Mouse (Mus musculus) T-helper 17 cell (primary cell): ENCODE data around the gene Crhr1.

ENCODE experiments used
- in situ Hi-C, 2 experiments: fragments of 300-600 bp; cut with MboI, MseI; formaldehyde crosslinking; loops; 1 replicate in 1 of 2; 2 replicates in 1 of 2; pipeline ENCODE4 v1.15.1; 2025; ENCODE audit warnings: high pct_unique_total_duplicates in 2 of 2

Gene Crhr1

DNA sequence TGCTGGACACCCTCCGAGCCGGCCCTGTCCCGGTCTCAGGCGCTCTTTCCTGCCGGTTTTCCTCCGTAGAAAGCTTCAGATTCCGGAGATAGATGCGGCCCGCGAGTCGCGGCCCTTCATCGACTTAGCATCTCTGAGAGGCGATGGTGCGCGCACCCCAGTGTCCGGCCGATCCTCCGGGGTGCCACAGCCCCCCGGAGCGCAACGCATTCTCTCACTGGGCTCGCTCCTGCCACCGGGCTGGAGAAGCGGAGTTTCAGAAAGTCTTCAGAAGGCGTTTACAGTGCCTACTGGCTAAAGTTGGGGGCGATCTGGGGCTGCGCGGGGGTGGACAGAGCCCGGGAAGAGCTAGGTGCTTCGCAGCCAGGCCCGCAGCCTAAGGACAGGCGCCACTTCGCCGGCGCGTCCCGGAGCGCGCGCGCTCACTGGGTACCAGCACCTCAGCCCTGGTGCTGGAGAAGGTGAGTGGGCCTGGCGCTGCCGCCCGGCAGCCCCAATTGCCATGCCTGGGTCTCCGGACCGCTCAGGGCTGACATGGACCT is 858 bp downstream of the Crhr1 start:
- in situ Hi-C loops: loop anchor here in 1 of 2 experiments (25.0 kb wide), 1 partner anchor 1396 kb away; no protein-coding TSS in a partner anchor

- in situ Hi-C loops: loop anchor here in 1 of 2 experiments (25.0 kb wide), 1 partner anchor 1402 kb away; no protein-coding TSS in a partner anchor
Measured at GRCm38 (mm10) chr11:104138976-104139375, 6.3 kb downstream of the Crhr1 start.

DNA sequence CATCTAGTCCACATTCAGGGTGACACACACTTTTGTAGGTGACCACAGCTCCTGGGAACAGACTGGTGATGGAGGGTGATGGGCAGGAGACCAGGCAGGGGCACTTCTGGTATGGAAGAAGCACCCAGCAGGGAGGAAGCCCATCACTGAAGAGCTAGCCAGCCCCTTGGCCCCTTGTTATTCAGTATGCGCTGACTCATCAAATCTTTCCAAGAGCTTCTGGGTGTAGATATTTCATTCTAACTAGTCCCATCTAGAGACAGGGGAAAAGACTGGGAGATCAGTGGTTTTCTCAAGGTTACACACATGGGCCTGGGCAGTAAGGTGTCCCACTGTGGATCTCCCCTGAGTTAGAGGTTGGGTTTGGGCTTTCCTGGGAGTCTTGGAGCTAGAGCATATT is 12.3 kb downstream of the Crhr1 start:
- in situ Hi-C loops: loop anchor here (5.0 to 25.0 kb wide), 2 partner anchors 848 to 1408 kb away; no protein-coding TSS in a partner anchor

DNA sequence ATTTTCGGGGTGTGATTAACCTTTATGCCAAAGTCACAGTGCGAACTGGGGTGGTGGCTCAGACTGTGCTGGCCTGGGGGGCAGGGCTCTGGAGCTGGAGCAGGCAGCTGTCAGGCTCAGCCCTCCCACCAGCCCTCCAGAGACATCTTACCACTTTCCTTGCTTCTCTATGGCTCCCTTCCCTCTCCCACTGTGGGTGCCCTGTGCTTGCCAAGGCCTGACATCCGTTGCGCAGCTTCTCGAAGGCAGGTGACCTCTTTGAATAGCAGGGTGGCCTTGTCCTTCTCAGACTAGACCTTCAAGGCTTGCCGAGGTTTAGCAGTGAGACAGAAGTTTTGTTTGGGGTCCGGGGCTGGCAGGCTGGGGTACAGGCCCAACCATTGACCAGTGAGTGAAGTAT is 16.1 kb downstream of the Crhr1 start:
- in situ Hi-C loops: loop anchor here (5.0 to 25.0 kb wide), 2 partner anchors 851 to 1411 kb away; no protein-coding TSS in a partner anchor

DNA sequence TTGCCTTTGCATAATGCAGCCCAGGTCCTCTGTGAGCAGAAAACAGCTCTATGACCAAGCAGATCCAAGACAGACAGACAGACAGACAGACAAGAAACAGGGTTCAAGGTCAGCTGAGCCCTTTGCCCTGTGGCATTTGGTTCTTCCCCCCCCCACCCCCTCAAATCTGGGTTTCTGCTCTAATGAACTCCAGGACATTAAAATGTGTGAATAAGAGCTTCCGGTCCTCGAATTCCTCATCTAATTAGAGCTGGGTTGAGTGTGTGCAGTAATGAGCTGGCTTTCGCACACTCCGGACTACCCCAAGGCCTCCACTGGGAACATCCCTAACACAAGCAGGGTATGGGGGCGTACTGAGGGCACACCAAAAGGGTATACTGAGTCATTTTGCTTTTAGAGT is 18.3 kb downstream of the Crhr1 start:
- in situ Hi-C loops: no loop called here

DNA sequence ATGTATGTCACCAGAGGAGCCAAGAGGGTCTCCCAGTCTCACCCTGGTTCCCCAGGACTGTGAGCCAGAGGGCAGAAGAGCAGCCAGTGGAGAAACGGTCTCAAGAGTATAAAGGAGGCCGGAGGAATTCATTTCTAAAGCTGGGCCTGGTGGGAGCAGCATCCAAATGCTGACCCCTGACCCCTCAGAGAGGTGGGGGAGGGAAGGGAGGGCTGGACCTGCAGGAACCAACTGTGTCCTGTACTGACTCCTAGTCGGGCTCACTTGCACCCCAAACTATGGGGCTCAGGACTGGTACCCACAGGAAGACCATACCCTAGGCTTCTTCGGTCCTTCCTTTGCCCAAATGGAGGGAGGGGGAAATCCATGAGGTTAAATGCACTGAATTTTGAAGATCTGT is 21.7 kb downstream of the Crhr1 start:
- in situ Hi-C loops: no loop called here

- in situ Hi-C loops: no loop called here
Measured at GRCm38 (mm10) chr11:104154820-104155635, 22.4 kb downstream of the Crhr1 start.

- in situ Hi-C loops: no loop called here
Measured at GRCm38 (mm10) chr11:104155899-104156298, 23.2 kb downstream of the Crhr1 start.

GRCm38 (mm10) chr11:104156391-104156790 is 23.7 kb downstream of the Crhr1 start:
- in situ Hi-C loops: no loop called here

GRCm38 (mm10) chr11:104157603-104158259 is 25.1 kb downstream of the Crhr1 start:
- in situ Hi-C loops: no loop called here

DNA sequence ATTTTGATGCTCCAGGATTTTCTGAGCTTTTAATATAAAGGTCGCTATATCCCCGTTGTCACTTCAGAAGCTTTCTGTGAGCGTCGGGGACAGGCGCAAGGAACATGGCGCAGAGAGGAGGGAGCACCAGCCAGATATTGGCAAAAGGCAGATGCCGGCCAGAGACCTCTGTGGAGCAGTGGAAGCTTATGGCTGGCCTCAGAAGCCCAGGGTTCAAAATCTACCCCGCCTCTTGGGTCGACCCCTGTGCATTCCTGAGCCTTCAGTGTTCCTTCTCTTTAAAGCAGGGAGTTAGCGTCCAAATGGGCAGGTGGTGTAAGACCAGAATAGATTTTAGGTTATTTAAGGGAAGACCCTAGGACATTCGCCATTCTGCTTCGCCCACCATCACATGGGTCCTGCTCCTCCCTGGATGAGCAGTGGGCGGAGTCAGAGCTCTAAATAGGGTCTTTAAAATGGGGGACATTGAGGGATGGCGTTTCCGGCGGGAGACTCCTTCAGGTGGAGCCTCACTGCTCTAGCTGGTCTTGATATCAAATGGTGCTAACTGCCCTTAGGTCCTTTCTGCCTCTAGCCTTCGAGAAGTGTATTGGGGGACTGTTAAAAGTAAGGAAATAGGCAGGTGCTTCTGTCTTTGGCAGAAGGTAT is 25.7 kb downstream of the Crhr1 start:
- in situ Hi-C loops: no loop called here

DNA sequence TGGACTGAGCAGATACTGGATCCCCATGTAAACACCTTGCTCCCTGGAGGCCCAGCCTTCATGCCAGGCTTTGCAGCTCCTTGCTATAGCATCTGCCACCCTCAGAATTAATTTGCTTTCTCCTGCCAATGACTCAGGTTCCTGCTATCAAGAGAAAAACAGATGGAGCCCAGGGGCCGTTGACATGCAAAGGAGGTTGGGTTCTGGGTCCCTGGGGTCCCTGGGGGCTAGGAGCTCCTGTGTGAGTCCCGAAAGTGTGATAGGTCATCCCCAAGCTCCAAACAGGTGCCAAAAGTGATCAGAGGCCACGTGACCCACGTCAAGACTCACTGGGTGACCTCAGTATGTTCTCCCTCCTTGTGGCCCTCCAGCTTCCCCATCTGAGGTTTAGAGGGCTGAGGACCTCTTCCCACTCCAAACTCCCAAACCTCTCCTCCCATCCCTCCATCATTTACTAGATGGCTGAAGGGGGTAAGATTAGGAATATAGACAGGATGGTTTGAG is 27.2 kb downstream of the Crhr1 start:
- in situ Hi-C loops: no loop called here

- in situ Hi-C loops: no loop called here
Measured at GRCm38 (mm10) chr11:104161153-104161552, 28.5 kb downstream of the Crhr1 start.

- in situ Hi-C loops: no loop called here
Measured at GRCm38 (mm10) chr11:104164257-104164656, 31.6 kb downstream of the Crhr1 start.

GRCm38 (mm10) chr11:104171281-104171781 is 38.7 kb downstream of the Crhr1 start:
- in situ Hi-C loops: loop anchor here (5.0 kb wide), 1 partner anchor 174 kb away; no protein-coding TSS in a partner anchor

- in situ Hi-C loops: no loop called here
Measured at GRCm38 (mm10) chr11:104178893-104179292, 46.2 kb downstream of the Crhr1 start.

- in situ Hi-C loops: no loop called here
Measured at GRCm38 (mm10) chr11:104179804-104180203, 47.1 kb downstream of the Crhr1 start.

DNA sequence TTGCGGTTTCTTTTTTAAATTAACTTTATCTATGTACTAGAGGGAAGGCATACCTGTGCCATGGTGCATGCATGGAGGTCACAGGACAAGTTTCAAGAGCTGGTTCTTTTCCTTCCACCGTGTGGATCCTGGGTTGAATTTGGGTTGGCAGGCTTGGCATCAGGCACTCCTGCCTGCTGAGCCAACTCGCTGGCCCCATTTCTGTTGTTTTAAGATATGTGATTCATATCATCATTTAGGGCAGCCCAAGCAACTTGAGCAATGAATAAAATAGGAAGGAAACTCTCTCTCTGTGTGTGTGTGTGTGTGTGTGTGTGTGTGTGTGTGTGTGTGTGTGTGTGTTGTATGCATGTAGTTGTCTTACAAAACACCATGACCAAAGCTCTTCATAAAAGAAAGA is 49.5 kb downstream of the Crhr1 start:
- in situ Hi-C loops: no loop called here

- in situ Hi-C loops: no loop called here
Measured at GRCm38 (mm10) chr11:104186135-104186836, 53.6 kb downstream of the Crhr1 start, which contains the start of gene Sppl2c. Gene Sppl2c, plus strand, starts transcription at chr11:104186327.

DNA sequence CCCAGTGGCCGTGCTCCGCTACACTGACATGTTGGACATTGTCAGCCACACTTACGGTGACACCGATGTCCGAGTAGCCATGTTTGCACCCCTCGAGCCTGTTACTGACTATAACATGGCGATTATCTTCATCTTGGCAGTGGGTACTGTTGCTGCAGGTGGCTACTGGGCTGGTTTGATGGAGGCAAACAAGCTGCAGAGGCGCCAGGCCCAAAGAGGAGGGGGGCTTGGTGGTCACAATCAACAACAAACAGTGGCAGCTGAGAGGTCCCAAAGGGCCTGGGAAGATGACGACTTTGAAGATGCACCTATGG is 54.1 kb downstream of the Crhr1 start:
- in situ Hi-C loops: no loop called here

DNA sequence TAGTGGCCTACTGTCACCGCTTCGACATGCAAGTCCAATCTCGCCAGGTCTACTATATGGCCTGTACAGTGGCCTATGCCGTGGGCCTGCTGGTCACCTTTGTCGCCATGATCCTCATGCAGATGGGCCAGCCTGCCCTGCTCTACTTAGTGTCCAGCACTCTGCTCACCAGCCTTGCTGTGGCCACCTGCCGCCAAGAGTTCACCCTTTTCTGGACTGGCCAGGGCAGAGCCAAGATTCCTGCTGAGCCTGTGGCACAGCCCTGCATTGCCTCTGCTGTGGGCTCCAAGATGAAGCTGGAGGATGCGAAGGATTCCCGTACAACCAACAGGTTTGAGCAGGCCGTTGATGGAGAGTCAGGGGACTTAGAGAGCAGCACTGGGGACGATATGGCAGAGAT is 55.1 kb downstream of the Crhr1 start:
- in situ Hi-C loops: no loop called here
